Mouse (Mus musculus) left cerebral cortex, adult 8-10 months (tissue): ENCODE results near the gene Angptl8. TPM values are rescaled to one million over a fixed set of nuclear protein-coding genes. Genes with fewer than 3 reads are reported as not detected.
A peak's percentile ranks its signal among the peaks of the same experiment; 100 is the strongest.
"Not testable (repeated sequence)": the region's sequence is repeated elsewhere in the genome, so short reads cannot be mapped to it uniquely, and the experiment has no call there.

ENCODE experiments used
- DNase-seq, 2 experiments: peaks; one replicate each; pipeline ENCODE4 v3.0.0; 2022; ENCODE audit warnings: low spot score in 2 of 2
- total RNA-seq, 4 experiments: library from RNA; stranded (reverse); gene quantifications; 2 replicates each; pipeline ENCODE4 v1.2.4; 2022

Angptl8 gene
- not detected for total RNA-seq

DNA sequence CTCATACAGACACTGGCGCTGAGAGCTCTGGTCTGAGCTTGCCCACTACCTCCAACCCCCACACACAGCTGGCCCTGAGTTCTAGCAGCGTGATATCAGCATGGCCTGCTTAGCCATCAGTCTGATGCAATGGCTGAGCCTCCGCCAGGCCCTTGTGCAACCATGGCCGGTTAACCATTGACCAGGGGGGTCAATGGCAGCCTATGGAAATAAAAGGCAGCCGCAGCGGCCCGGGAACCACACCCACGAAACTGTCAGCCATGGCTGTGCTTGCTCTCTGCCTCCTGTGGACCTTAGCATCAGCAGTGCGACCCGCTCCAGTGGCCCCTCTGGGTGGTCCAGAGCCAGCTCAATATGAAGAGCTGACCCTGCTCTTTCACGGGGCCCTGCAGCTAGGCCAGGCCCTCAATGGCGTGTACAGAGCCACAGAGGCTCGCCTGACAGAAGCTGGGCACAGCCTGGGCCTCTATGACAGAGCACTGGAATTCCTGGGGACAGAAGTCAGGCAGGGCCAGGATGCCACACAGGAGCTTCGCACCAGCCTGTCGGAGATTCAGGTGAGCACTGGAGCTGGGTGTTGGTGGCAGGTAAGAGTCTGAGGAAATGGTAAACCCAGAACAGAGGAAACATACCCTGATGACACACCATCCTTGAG, at the start of gene Angptl8:
Angptl8 (plus strand) TSS at position 253 of the 655 bp plus-strand sequence.
- no peak for DNase-seq

DNA sequence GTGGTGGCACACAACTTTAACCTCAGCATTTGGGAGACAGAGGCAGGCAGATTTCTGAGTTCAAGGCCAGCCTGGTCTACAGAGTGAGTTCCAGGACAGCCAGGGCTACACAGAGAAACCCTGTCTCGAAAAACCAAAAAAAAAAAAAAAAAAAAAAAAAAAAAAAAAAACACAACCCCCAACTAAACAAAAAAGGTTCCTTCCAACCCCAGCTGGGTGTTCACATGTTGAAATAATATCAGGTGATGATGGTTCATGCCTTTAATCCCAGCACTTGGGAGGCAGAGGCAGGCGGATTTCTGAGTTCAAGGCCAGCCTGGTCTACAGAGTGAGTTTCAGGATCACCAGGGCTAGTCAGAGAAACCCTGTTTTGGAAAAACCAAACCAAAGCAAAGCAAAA, 49.0 kb upstream of the Angptl8 start:
- DNase-seq: not testable (repeated sequence)

DNA sequence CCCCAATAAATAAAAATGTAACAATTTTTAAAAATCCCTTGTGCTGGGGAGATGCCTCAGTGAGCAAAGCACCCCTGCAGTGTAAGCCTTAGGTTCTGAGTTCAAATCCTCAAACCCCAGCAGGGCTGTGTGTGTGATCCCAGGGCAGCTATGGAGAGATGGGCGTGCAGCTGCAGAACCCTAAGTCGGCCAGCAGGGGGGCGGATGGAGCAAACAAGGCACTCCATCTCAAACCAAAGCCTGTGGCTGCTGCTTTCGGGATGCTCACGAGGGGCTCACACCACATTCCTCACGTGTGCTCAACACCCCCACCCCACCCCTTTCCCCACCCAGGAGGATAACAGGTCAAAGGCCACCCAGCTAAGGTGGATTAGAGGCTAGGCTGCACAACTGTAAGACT, 48.4 kb upstream of the Angptl8 start:
- DNase-seq: no peak

DNA sequence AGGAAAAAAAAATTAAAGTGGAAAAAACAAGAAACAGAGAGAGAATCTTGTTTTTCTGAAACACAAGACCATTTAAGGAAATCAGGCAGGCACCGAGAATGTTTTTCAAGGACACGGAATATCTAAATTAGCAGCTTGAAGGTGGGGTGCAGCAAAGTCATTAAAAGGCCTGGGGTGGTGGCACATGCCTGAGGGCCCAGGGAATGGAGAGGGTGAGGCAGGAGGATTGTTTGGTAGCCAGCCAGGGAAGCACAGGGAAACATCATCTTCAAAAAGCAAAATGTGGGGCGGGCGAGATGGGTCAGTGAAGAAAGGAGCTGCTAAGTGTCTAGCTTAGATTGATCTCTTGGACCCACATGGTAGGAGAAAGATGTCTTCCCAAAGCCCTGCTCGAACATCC, 47.7 kb upstream of the Angptl8 start:
- DNase-seq: no peak

DNA sequence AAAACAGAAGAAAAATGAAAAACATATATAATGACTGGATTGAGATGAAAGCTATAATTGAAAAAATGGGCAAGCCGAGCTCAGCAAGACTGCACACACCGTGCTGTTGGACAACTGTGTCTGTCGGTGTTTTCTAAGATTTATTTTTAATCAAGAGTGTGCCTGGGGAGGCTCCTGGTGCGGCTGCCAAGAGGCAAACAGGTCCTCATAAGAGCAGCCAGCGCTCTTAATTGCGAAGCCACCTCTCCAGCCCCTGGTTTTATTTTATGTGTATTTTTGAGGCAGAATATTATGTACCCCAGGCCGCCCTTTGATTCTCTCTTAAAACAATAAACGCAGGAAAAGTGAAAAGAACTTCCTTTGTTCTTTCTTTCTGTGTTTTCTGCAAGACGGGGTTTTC, 47.1 kb upstream of the Angptl8 start:
- DNase-seq: no peak

DNA sequence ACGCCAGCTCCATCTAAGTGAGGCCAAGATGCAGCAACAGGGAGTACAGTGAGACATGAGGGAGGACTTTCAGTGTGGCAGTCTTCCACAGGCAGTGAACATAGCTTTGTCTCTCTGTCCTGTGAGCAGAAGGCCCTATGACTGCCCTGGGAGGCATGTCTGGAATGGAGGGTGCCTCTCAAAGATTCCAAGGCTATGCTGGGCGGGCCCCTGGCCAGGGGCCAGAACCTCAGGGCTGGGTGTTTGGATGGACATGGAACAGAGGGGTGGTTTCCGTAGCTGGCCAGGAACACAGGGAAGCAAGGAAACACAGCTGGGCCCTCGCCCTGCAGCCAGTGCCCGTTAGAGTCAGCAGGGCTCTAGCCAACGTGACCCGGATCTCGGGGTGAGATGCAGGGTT, 43.4 kb upstream of the Angptl8 start:
- no peak for DNase-seq

DNA sequence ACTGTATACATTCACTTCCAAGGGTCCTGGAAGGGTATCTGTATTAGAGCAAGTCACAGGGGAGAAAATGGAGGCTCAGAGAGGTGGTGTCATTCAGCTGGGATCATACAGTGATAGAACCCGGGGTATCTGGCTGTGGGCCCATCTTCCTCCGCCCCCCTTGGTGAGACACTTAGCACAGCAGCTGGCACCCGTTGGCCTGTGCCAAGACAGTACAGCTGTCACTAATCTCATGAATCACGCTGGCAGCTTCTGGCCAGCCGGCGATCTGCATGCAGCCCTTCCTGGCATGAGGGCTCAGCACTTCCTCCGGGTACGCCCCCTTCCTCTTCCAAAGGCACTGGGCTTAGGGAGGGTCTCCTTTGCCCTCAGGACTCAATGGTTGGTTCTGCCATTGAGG, 42.7 kb upstream of the Angptl8 start:
- peak in 1 of 2 experiments; percentile 71 for DNase-seq

DNA sequence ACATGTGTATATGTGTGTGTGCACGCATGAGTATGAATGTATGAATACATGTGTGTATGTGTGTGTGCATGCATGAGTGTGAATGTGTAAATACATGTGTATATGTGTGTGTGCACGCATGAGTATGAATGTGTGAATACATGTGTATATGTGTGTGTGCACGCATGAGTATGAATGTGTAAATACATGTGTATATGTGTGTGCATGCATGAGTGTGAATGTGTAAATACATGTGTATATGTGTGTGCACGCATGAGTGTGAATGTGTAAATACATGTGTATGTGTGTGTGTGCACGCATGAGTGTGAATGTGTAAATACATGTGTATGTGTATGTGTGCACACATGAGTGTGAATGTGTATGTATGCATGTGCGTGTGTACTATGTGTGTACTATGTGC, 41.8 kb upstream of the Angptl8 start:
- not testable (repeated sequence) for DNase-seq

DNA sequence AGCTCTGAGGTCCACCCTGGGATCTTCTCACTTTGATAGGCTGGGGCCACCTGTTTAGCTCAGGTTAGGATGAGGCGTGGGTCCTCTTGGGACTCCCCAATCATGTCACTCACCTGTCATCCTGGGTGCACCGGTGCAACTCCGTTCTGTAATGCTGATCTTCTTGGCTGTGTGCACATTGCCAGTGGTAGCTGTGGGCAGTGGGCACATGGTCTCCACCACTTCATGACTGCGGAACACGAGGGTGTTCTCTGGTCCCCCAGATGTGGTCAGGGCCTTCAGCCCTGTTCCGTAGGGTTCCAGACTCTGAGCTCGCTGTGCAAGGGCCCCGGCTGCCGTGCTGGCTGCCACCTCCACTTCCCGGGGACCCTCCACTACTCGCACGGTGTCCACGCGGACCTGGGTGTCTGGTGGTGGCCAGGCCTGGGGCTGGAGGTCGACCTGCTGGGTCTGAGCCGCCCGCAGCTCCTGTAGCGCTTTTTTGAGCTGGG, 40.9 kb upstream of the Angptl8 start:
- no peak for DNase-seq

DNA sequence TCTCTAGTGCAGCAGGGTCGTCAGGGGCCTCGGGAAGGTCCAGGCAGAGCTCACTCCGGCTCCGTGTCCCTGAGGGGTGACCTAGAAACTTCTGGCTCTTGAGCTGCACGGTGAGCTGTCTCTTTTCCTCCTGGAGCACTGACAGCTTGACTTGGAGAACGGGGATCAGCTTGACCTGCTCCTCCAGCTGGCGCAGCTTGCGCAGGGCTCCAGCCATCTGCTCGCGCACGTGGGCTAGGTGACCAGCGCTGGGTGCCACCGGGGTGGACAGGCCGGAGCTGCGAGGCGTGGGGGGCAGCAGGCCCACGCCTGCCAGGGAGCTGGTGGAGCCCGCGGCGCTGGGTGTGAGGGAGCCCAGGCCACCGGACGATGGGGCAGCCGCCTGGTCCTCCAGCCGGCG, 40.4 kb upstream of the Angptl8 start:
- no peak for DNase-seq

DNA sequence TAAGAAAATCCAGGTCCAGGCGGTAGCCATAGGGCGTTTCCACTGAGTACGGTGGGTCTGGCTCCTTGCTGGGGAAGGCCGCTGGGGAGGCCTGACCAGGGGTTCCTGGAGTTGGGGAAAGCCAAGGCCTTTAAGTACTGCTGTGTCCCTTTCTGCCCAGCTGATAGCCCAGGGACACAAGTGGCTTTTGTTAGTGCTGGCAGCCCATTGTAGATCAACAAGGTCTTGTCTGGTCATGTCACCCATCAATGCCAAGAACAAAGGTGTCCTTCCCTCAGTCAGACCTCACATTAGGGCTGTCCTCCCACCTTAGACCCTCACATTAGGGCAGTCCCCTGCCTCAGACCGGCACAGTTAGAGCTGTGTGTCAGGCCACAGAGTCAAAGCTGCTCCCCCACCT, 39.7 kb upstream of the Angptl8 start:
- no peak for DNase-seq

DNA sequence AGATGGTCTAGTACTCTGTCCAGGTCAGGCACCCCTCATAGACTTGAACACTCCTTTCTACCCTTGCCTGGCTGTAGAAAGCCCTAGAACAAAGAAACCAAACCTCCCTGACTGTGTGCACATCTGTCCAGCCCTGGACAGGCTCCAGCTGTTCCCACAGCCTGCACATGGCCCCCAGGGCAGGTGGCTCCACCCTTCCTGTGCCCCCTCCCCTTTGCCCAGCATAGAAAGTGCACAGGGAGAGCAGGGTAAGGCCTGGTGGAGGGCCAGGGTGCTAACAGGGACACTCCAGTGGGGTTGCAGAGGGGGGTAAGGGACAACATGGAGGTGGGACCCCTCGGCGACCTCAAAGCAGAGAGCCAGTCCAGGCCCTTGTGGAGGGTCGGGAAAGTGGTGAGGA, 39.1 kb upstream of the Angptl8 start:
- no peak for DNase-seq

DNA sequence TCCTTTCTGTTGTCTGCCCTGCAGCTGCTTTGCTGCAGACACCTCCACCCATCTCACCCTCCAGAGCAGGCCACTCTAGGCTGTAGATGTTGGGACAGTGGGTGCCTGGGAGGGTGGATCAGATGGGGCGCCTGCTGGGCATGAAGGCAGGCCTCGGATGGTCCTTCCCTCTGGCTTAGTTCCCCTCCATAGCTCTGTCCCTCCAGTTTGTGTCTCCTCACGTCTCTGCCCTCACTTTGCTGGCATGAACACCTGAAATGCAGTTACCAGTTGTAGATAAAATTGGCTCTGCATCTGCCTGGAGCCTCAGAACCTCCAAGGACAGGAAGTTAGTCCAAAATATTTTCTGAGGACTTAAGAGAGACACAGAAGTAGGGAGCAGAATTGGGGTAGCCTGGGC, 38.4 kb upstream of the Angptl8 start:
- DNase-seq: no peak

DNA sequence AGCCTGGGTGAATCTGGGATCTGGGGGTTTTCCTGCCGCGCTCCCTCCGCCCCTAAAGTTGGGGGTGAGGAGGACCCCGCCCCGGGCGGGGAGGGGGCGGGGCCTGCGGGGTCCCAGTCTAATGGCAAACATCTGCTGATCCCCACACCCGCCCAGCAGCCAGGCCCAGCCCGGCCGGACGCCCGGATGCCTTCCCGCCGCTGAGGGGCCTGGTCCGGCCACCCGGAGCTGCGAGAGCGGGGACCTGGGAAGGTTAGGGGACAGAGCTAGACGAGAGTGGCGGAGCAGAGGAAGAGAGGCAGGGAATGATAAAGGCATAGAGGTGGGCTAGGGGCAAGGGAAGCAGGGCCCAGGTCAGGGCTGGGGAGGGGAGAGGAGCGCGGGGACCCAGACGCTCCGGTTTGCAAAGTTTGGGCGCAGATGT, 37.4 kb upstream of the Angptl8 start:
- DNase-seq: no peak

DNA sequence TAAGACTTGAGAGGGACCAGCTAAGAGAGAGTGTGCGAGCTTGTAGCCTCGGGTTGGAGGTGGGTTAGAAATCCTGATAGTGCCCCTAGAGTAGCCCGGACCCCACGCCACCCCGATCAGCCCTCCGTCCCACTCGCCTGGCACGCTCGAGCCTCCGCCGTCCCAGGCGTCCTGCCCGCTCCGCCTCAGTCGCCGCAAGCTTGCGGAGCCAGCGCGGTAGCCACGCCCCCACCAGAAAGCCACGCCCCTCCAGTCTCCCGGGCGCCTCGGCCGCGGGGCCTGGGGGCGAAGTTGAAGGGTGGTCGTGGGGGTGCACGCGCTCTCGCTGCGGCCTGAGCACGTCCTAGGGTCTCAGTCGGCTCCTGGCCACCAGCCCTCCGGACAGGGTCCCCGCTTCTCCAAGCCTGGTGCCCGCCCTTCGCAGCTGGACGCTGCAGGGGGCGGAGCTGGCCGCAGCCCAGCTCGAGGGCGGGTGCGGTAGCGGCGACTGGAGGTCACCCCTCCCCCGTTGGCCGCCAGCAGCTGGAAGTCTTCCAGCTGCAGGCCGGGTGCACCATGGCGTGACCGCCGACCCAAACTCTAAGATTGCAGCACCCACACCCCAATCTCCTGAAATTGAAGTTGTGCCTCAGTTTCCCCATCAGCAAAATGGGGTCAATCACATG, 36.8 kb upstream of the Angptl8 start, which contains the start of gene Kank2:
Kank2 (minus strand) TSS at position 400 of the 665 bp plus-strand sequence.
- DNase-seq: peak; percentile 43 to 54

DNA sequence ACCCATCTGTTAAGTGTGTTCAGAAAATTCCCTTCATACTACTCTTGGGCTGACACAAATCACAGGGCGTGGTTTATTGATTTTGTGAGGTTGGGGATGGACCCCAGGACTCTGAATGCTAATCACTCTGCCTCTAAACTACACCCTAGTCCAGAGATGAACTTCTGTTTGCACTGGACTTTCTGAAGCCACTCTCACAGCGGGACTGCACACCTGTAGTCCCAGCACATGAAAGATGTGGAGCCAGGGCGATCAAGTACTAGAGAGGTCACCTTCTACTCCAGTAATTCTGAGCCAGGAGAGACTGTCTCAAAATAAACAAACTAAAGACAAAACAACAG, 36.3 kb upstream of the Angptl8 start:
- no peak for DNase-seq

DNA sequence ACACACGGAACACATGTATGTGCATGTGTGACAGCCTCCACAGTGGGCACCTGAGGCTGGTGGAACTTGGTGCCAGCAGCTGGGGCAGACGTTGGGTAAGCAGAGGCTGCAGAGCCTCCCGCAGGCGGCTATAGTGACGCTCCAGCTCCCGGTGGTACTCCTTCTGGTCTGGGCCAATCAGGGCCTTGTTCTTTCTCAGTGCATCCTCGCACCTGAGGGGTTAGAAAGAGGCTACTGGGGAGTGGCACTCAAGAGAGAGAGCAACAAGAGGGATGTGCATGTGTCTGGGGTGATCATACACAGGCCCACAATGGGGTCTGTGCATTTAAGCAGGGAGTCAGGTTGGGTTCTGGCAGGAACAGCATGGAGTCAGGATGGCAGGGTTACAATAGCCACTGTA, 34.2 kb upstream of the Angptl8 start:
- no peak for DNase-seq

DNA sequence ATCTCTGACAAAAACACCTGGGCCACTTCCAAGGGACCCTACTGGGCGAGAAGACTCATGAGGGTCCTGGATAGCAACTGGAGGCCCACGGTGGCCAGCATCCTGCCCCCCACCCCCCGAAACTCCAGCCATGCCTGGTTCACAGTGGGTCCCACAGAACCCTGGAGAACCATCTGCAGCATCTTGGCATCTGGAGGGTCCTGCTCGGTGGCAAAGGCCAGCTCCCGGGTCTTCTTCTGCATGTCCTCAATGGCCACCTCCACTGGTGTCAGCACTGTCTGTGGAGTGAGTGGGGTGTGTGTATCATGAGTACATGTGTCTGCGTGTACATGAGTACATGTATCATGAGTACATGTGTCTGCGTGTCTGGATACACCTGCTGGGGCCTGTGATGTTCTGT, 33.7 kb upstream of the Angptl8 start:
- no peak for DNase-seq

DNA sequence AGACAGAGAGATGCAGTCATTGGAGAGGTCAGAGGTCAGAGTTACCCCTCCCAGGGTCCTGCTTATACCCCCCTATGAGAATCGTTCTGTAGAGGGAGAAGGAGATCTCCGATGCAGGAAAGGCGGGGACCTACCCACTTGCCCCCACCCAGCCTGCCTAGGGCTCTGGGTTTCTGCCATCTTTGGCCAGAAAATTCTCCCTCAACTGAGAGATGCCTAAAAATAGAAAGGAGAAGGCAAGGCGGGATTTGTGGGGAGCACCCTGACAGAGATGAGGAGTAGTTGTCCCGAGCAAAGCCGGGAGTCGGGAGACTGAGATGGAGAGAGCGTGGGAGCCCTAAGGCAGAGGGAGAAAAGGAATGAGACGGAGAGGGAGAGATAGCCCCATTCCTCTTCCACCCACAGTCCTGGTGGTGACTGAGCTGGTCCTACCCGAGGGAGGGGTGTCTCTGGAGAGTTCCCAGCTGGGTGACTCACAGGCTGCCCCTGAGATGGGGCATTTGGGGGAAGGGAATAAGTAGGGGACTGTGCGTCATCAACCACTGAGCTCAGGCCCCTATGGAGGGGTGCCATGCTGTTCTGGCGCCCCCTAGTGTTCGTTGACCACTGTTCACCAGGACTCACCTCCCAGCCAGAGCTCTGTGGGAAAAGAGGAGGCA, 31.2 kb upstream of the Angptl8 start:
- DNase-seq: peak; percentile 75 to 89

DNA sequence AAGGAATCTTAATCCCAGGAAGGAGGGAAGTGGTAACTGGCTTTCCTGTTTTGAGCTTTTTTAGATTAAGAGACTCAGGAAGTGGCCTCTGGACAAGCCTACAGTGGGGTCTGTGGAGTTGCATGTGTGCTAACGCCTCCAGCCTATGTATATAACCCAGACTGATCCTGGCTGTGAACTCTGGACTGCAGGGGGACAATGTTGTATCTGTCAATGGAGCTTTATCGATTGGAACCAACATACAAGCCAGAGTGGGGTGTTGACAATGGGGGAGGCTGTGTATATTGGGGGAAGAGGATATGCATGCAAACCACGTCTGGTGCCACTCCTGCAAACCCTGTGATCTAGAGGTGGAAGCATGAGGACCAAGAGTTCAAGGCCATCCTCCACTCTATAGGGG, 28.9 kb upstream of the Angptl8 start:
- DNase-seq: no peak

DNA sequence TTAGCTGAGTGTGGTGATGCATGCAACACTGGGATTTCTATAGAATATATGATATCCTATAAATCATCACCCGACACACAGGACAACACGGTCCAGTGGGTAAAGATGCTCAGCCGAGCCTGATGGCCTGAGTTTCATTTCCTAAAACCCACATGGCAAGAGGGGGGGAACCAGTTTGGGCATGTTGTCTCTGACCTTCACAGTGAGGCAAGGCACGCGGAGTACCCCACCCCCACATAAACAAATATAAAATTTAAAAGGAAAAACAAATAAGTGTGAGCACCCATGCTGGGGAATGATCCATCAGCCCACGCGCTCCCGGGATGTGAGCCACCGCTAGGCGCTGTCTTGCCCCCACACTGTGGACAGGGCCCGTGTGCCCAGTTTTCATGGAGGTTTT, 28.3 kb upstream of the Angptl8 start:
- no peak for DNase-seq

DNA sequence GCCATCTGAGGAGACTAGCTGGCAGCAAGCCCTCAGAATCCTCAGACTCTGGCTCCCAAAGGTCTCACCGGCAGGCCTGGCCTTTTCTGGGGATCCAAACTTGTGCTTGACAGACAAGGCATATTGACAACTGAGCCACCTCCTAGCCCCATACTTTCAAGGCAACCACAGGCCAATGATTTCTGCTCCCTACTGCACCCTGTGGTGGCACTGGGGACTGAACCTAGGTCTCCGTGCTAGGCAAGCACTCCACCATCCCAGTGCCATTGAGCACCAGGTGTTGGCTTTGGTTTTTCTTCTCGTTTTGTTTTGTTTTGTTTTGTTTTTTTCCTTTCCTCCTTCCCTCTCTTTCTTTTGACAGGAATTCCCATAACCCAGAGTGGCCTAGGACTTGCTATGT, 26.7 kb upstream of the Angptl8 start:
- DNase-seq: no peak

DNA sequence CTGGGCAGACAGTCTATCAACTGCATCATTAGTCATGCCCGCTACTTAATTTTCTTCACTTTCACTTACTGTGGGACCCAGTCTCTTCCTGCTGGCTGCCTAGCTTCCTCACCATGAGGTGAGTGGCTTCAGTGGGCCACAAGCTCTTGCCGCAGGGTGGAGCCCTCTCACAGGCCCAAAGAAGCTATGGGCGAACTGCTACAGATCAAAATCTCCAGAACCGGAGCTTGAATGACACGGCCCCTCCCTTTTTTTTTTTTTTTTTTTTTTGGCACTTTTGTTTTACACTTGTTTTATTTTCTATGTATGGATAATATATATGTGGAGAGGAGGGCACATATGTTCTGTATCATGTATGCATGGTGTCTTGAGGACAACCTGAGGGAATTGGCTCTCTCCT, 24.1 kb upstream of the Angptl8 start:
- no peak for DNase-seq
